Mouse (Mus musculus) heart, postnatal 0 days (tissue): ENCODE measurements at regions not wholly inside any gene's neighbourhood (a gene's known extent, or its start where the extent isn't known, plus 50 kb on each side); places are given as distances from the start of the nearest gene placed in this dataset.

Source experiments
- CTCF ChIP-seq: IDR thresholded peaks from 2 replicates; pipeline ENCODE4 v1.5.1; 2016; ENCODE audit warnings: antibody characterized with exemption, control low read depth, low read depth
- EP300 ChIP-seq: IDR thresholded peaks from 2 replicates; pipeline ENCODE4 v1.6.1; 2016; ENCODE audit warnings: antibody characterized with exemption, low read depth

DNA sequence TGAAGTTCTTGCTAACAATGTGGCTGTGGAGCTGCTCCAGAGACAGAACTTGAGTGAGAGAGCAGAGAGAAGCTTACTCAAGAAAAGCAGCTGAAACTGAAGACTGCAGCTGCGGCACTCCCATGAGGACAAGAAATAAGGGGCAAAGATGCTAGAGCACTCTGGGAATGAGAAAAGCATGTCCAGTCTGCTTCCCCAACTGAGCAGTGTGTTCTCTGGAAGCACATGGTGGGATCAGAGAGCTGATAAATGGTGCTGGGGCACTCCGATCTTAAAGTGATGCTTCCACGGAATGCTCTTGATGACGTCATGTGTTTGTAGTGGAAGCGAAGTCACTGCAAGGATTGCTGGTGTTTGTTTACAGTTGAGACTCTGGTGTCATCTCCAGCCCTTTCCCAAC, 186.1 kb upstream of the Phactr1 start:
- no peak for TF ChIP-seq CTCF
- no peak for TF ChIP-seq EP300
